Mouse (Mus musculus) adrenal gland, adult (tissue): ENCODE data around the gene Cntn5.

Experiments
- DNase-seq, 2 experiments: peaks; one replicate each; pipeline ENCODE4 v3.0.0; 2022 to 2023; ENCODE audit warnings: low spot score in 1 of 2; ENCODE audit not compliant: inconsistent age in 2 of 2

The Cntn5 gene

GRCm38 (mm10) chr9:9960610-9961172, 943.9 kb downstream of the Cntn5 start:
- DNase-seq, result no peak

- DNase-seq, result no peak
These were observed 955.2 kb downstream of the Cntn5 start for GRCm38 (mm10) chr9:9949346-9949745.

- no peak for DNase-seq
These were observed 959.7 kb downstream of the Cntn5 start for GRCm38 (mm10) chr9:9944872-9945271.

GRCm38 (mm10) chr9:9937444-9938436, 966.8 kb downstream of the Cntn5 start:
- peak in 1 of 2 experiments; percentile 49 for DNase-seq

GRCm38 (mm10) chr9:9920580-9920979, 984.0 kb downstream of the Cntn5 start:
- no peak for DNase-seq

DNA sequence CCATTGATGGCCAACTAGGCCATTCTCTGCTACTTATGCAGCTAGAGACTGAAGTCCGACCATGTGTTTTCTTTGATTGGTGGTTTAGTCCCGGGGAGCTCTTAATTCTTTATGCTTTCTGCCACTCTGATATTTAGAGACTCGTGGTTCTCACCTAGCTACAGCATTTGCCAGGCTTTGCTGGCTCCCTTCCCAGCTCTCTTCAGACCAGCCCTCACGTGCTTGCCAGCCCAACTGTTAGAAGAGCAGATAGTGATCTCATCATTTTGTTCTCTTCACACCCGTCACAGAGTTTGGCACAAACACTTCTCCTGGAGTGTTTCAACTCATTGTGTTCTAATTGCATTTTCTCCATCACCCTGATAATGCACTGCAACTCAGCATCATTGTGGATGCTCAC, 1005.5 kb downstream of the Cntn5 start:
- DNase-seq, result no peak

GRCm38 (mm10) chr9:9886210-9886609, 1018.4 kb downstream of the Cntn5 start:
- peak; percentile 9 to 64 for DNase-seq

- peak; percentile 72 to 88 for DNase-seq
These were observed 1021.7 kb downstream of the Cntn5 start for GRCm38 (mm10) chr9:9882779-9883383.

DNA sequence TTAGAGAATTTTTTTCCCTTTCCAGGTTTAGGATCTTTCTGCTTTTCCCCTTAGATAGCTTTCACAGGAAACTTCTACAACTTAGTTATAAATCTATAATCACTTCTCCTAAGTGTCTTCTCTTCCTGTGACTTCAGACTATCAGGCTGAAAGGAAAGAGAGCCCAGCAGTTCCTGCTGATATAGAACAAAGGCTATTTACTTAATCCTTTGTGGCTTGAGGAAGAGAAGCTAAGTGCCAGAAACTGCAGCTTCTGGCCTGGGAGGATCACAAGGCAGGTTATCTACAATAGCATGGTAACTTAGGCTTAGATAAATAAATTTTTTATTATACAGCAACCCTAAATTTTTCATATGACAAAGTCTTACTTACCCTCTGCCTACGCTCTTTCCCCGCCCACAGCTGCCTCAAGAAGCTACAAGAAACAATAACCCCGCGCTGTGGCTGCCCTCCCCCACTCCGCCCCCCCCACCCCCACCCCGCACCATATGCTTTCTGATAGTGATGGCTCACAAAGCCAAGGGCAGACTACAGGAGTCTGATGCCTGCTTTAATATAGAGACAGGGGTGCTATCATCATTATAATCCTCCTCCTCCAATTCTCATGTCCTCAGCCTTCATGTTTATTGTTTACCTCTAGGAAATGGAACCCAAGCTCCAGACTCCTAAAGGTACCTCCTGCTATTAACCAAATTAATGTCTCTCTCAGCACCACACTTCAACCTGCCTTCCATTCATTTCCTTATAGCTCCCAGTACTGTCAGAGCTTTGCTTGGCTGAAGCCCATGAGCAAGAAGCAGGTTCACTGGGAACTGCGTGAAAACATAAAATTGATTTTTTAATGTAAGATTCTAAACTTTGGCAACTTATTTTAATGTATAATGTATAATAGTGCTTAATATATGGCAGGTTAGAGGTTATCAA, 1032.2 kb downstream of the Cntn5 start:
- DNase-seq, result no peak

DNA sequence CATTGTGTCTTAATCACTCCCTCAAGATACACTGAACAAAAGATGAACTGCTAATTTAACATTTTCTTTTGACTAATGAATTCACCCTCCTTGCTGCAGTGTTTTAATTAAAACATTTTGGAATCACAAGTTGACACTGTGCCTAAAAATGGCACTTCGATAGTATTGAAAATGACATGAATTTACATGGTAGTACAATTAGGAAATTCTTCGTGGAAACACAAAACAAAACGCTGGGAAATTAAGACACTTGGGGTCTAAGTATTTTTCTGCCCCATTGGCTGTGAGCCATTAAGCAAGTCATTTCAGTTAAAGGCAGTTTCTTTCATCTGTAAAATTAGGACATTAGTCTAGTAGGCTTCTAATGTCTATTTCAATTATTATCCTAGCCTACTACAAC, 1043.9 kb downstream of the Cntn5 start:
- DNase-seq, result no peak

- no peak for DNase-seq
These were observed 1045.3 kb downstream of the Cntn5 start for GRCm38 (mm10) chr9:9859323-9859722.

GRCm38 (mm10) chr9:9854791-9855190, 1049.8 kb downstream of the Cntn5 start:
- no peak for DNase-seq

- DNase-seq, result no peak
These were observed 1074.3 kb downstream of the Cntn5 start for GRCm38 (mm10) chr9:9830231-9830630.

- DNase-seq, result no peak
These were observed 1084.6 kb downstream of the Cntn5 start for GRCm38 (mm10) chr9:9819963-9820362.

DNA sequence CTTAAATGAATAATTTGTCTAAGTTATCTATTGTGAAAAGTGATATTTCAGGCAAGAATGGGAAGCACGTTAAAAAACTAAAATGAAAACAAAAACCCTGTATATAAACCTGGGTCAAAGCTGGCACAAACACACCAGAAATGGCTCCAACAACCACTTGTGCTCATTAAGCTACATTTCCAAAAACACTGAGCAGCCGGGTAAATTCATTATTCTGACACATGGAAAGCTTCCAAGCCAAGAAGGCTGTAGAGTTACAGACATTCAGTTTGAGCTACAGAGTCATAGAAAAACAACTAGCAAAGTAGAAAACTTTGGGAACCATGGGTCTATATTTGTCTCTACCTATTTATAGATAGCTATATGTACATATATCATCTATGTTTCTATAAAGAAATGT, 1087.1 kb downstream of the Cntn5 start:
- no peak for DNase-seq

GRCm38 (mm10) chr9:9799546-9799945, 1105.0 kb downstream of the Cntn5 start:
- DNase-seq, result peak in 1 of 2 experiments; percentile 24

GRCm38 (mm10) chr9:9783680-9784079, 1120.9 kb downstream of the Cntn5 start:
- DNase-seq, result no peak

DNA sequence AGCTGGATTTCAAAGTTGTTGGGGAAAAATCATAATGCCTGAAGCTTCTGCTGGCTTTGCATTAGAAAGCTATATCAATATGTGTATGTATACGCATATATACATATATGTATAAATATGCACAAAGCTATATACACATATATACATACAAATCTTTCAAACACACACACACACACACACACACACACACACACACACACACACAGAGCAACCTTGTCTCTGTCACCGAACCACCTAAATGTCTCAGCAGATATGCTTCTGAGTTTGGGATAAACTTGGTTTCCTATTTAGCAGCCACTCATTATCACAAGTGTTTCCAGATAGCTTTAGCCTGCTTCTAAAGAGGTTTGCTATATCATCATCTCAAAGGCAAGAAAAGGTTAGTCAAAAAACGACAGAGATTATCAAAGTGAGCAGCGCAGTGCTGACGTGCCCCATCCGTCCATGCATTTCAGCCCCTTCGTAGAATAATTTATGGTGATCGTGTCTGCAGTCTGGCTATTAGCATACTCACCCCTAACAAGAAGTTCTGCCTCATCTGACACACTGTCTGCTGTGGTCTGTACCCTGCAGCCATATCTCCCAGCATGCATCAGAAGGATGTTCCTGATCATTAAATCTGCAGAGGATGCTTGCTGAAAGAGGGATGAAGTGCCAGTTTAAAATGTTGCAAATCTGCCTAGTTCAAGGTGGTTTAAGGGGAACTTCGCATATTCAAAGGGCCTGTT, 1123.3 kb downstream of the Cntn5 start:
- no peak for DNase-seq

GRCm38 (mm10) chr9:9779646-9780045, 1124.9 kb downstream of the Cntn5 start:
- no peak for DNase-seq

DNA sequence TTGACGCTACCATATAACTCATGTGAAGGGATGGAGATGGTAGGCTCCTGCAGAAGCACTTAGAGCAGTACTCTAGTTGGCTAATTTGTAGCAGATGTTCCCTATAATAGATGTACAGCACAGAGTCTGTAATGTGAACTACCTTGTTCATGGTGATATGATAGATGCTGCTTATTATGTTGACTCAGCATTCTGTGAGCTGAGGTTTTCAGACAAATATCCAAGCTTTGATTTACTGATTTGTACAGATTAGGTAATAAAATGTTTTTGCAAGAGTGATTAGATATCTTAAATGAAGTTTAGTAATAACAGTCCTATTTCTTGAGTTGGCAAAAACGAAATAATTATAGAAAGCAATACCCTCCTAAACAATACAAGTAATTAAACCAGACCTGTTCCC, 1133.8 kb downstream of the Cntn5 start:
- DNase-seq, result no peak
